Mouse (Mus musculus): ENCODE results near the gene Olfr924.

GRCm38 (mm10) chr9:38815458-38815986, 28.7 kb upstream of the Olfr924 start:
- TF ChIP-seq CTCF (IDR thresholded peaks at IDR 0.05; ENCODE audit: low read depth) (no peak), EP300 (IDR thresholded peaks at IDR 0.05; ENCODE audit: low read depth) (no peak)
